Mouse (Mus musculus) cortical plate, adult 2 months (tissue): ENCODE measurements around the gene Stim2. TPM values are rescaled to one million over a fixed set of nuclear protein-coding genes. Genes with fewer than 3 reads are reported as not detected.
A peak's percentile ranks its signal among the peaks of the same experiment; 100 is the strongest.

Experiments used
- H3K27ac ChIP-seq: fragments of 200-500 bp; 2 replicates; pipeline ENCODE4 v1.5.1; 2012; ENCODE audit warnings: low read length, control low read depth, inconsistent platforms; ENCODE audit not compliant: insufficient read depth
- H3K4me1 ChIP-seq: fragments of 200-500 bp; 2 replicates; pipeline ENCODE4 v1.6.1; 2011; ENCODE audit warnings: low read length; ENCODE audit not compliant: control insufficient read depth, insufficient read depth
- H3K4me3 ChIP-seq: fragments of 200-500 bp; 2 replicates; pipeline ENCODE4 v1.5.1; 2011; ENCODE audit warnings: mild to moderate bottlenecking, low read length, control low read depth; ENCODE audit not compliant: insufficient read depth
- CTCF ChIP-seq: fragments of 200-500 bp; IDR thresholded peaks from 2 replicates; pipeline ENCODE4 v1.5.1; 2011; ENCODE audit warnings: mild to moderate bottlenecking, control low read depth, low read length; ENCODE audit not compliant: insufficient read depth; ENCODE audit errors: extremely low read depth
- POLR2A ChIP-seq: fragments of 200-500 bp; IDR thresholded peaks from 2 replicates; pipeline ENCODE4 v1.6.1; 2011; ENCODE audit warnings: mild to moderate bottlenecking, low read length, control low read depth; ENCODE audit not compliant: insufficient read depth; ENCODE audit errors: extremely low read depth
- polyA plus RNA-seq: library from polyadenylated mRNA; depleted of rRNA; stranded (reverse); fragments of >200 nt; gene quantifications from 2 replicates; pipeline ENCODE4 v1.2.3, GENCODE M21; 2012

The Stim2 gene
- polyA plus RNA-seq, 1 experiment, result 25.5 TPM

GRCm38 (mm10) chr5:54116538-54116937 lies 118.2 kb downstream of the Stim2 start:
- TF ChIP-seq POLR2A (no peak), CTCF (no peak)
- Histone ChIP-seq H3K4me1 (no peaks in the 10 kb centered on the region), H3K4me3 (no peak overlapping the region), H3K27ac (no peak overlapping the region)

- no peak overlapping the region for H3K27ac ChIP-seq
- TF ChIP-seq CTCF (no peak), POLR2A (no peak)
- H3K4me1 ChIP-seq, result no peaks in the 10 kb centered on the region
- no peak overlapping the region for H3K4me3 ChIP-seq
Observed at GRCm38 (mm10) chr5:54118410-54119212, 120.3 kb downstream of the Stim2 start.

DNA sequence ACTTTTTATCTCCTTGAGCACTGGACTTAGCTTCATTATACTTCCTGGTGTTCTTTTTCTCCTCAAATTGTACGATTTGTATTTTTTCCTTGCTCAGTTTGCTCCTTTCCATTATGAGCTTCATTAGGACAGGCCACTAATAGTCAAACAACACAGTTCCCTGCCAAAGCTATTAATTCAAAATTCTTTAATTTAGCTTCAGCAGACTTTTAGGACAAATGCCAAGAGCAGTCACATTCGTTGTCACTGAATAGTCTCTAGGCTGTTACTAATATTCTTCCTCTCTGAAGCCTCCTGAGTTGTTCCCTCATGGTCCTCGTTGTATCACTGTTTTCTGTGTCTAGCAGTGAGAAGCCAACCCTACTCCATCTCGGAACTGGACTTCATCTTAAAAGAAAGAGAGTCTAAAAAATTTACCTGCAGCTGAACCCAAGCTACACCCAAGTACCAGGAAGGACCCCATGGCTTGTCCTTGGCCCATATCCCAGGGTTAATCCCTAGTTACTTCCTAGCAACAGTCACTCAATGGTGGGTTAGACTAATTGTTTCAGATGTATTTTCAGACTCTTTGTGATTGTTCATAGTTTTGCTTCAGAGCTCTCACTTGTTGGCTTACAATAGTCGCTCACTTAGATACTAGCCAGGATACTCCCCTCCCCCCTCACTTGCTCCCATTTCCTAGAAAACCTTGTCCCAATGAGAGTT lies 149.9 kb downstream of the Stim2 start:
- TF ChIP-seq CTCF (no peak), POLR2A (no peak)
- no peak overlapping the region for H3K4me3 ChIP-seq
- no peaks in the 10 kb centered on the region for H3K4me1 ChIP-seq
- no peak overlapping the region for H3K27ac ChIP-seq

- H3K27ac ChIP-seq, result no peak overlapping the region
- H3K4me1 ChIP-seq, result peaks cover 1% of the 10 kb centered on the region; the same call in 1 of the 2 replicates
- peak overlapping the region; percentile 35; the same call in 1 of the 2 replicates for H3K4me3 ChIP-seq
- TF ChIP-seq POLR2A (no peak), CTCF (peak; percentile 64; the same call in 1 of the 2 replicates)
Observed at GRCm38 (mm10) chr5:54154503-54155226, 156.4 kb downstream of the Stim2 start.

GRCm38 (mm10) chr5:54155227-54155776 lies 157.0 kb downstream of the Stim2 start:
- no peak overlapping the region for H3K27ac ChIP-seq
- H3K4me3 ChIP-seq, result peak overlapping the region; percentile 35
- peaks cover 1% of the 10 kb centered on the region; the same call in 1 of the 2 replicates for H3K4me1 ChIP-seq
- TF ChIP-seq POLR2A, result no peak
- TF ChIP-seq CTCF, result no peak

DNA sequence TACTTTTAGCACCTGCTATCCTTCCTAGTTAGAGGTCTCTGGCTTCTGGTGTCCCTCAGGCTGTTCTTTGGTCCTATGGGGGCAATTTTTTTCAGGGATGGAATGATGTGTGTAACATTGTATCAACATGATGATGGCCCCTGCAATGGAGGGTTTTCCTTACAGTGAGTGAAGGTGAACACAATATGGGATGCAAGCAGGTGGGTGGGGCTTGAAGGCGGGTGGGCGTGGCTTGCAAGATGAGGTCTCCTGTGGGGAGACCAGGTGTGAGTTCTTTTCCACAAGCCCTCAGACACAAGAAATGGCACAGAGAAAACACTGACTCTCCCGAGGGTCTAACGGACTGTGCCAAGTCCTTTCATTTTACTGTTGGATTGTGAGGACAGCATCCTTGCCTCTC lies 157.6 kb downstream of the Stim2 start:
- TF ChIP-seq POLR2A (no peak), CTCF (no peak)
- Histone ChIP-seq H3K4me3 (no peak overlapping the region), H3K4me1 (peaks cover 1% of the 10 kb centered on the region; the same call in 1 of the 2 replicates), H3K27ac (no peak overlapping the region)

GRCm38 (mm10) chr5:54156944-54157527 lies 158.7 kb downstream of the Stim2 start:
- Histone ChIP-seq H3K4me3 (no peak overlapping the region), H3K27ac (no peak overlapping the region), H3K4me1 (peaks cover 1% of the 10 kb centered on the region; the same call in 1 of the 2 replicates)
- TF ChIP-seq POLR2A (no peak), CTCF (no peak)

- Histone ChIP-seq H3K4me1 (peaks cover 1% of the 10 kb centered on the region; the same call in 1 of the 2 replicates), H3K4me3 (no peak overlapping the region), H3K27ac (no peak overlapping the region)
- no peak for TF ChIP-seq CTCF
Observed at GRCm38 (mm10) chr5:54158230-54158629, 159.9 kb downstream of the Stim2 start.

- peaks cover 1% of the 10 kb centered on the region; the same call in 1 of the 2 replicates for H3K4me1 ChIP-seq
- H3K27ac ChIP-seq, result no peak overlapping the region; the same call in 1 of the 2 replicates
- TF ChIP-seq POLR2A (no peak), CTCF (no peak)
- H3K4me3 ChIP-seq, result no peak overlapping the region
Observed at GRCm38 (mm10) chr5:54159156-54159793, 161.0 kb downstream of the Stim2 start.
